Mouse (Mus musculus): Measurements from ENCODE around the gene Prss22. TPM values are rescaled to one million over a fixed set of nuclear protein-coding genes. Genes with fewer than 3 reads are reported as not detected.
A peak's percentile ranks its signal among the peaks of the same experiment; 100 is the strongest.

Prss22 gene
- polyA plus RNA-seq, 2 experiments, result not detected

- no peak overlapping the region for H3K4me3 ChIP-seq (ENCODE audit: insufficient read depth in 1 of 2, low read depth in 2 of 2, low read length in 2 of 2)
- no peaks in the 10 kb centered on the region for H3K9me3 ChIP-seq (ENCODE audit: control insufficient read depth, low read length)
- no peak overlapping the region for H3K27ac ChIP-seq
- ATAC-seq (ENCODE audit: insufficient read depth) (peak; percentile 68), DNase-seq (ENCODE audit: low read depth in 3 of 3, low spot score in 3 of 3) (peak; percentile 64 to 71 (median 67))
- WGBS (ENCODE audit: insufficient replicate concordance), result 7% methylated on average over 31 of the region's 31 CpGs
- H3K9ac ChIP-seq (replicated peaks), result no peak overlapping the region
- TF ChIP-seq CTCF (IDR thresholded peaks at IDR 0.05; ENCODE audit: low read depth), result peak; percentile 76
- TF ChIP-seq EP300 (IDR thresholded peaks at IDR 0.05; ENCODE audit: low read depth), result no peak
- no peak overlapping the region for H3K4me2 ChIP-seq (ENCODE audit: low read depth)
- H3K27me3 ChIP-seq (ENCODE audit: control insufficient read depth, insufficient read depth, low read length), result no peaks in the 10 kb centered on the region
- H3K4me1 ChIP-seq (replicated peaks; ENCODE audit: control insufficient read depth in 2 of 2, insufficient read depth in 2 of 2, low read length in 1 of 2), result 0 out of 4 replicates have a peak, but pooled peaks cover 0 to 2% of the 10 kb centered on the region in 2 experiments
- H3K36me3 ChIP-seq (replicated peaks; ENCODE audit: control insufficient read depth, insufficient read depth, low read depth), result no peaks in the 10 kb centered on the region
Observed at GRCm38 (mm10) chr17:23993559-23994428, 4.1 kb downstream of the Prss22 start.

- no peak overlapping the region for H3K4me3 ChIP-seq (ENCODE audit: insufficient read depth in 1 of 2, low read depth in 2 of 2, low read length in 2 of 2)
- DNase-seq (ENCODE audit: low read depth in 3 of 3, low spot score in 3 of 3) (no peak), ATAC-seq (ENCODE audit: insufficient read depth) (no peak)
- no peak overlapping the region for H3K27ac ChIP-seq
- TF ChIP-seq EP300 (IDR thresholded peaks at IDR 0.05; ENCODE audit: low read depth), result no peak
- no peak for TF ChIP-seq CTCF (IDR thresholded peaks at IDR 0.05; ENCODE audit: low read depth)
- H3K4me1 ChIP-seq (replicated peaks; ENCODE audit: control insufficient read depth in 2 of 2, insufficient read depth in 2 of 2, low read length in 1 of 2), result 0 out of 4 replicates have a peak, but pooled peaks cover 0 to 2% of the 10 kb centered on the region in 2 experiments
- no peaks in the 10 kb centered on the region for H3K27me3 ChIP-seq (ENCODE audit: control insufficient read depth, insufficient read depth, low read length)
- H3K9me3 ChIP-seq (ENCODE audit: control insufficient read depth, low read length), result no peaks in the 10 kb centered on the region
- H3K9ac ChIP-seq (replicated peaks), result no peak overlapping the region
- H3K36me3 ChIP-seq (replicated peaks; ENCODE audit: control insufficient read depth, insufficient read depth, low read depth), result no peaks in the 10 kb centered on the region
- WGBS (ENCODE audit: insufficient replicate concordance), result 57% methylated on average over 9 of the region's 9 CpGs
- peak overlapping the region; percentile 19; the same call in 1 of the 2 replicates for H3K4me2 ChIP-seq (ENCODE audit: low read depth)
Observed at GRCm38 (mm10) chr17:23992789-23993553, 4.9 kb downstream of the Prss22 start.

- DNase-seq (ENCODE audit: low read depth in 3 of 3, low spot score in 3 of 3) (no peak), ATAC-seq (ENCODE audit: insufficient read depth) (no peak)
- no peak for TF ChIP-seq EP300 (IDR thresholded peaks at IDR 0.05; ENCODE audit: low read depth)
- TF ChIP-seq CTCF (IDR thresholded peaks at IDR 0.05; ENCODE audit: low read depth), result no peak
- Histone ChIP-seq H3K27me3 (ENCODE audit: control insufficient read depth, insufficient read depth, low read length) (no peaks in the 10 kb centered on the region), H3K4me2 (ENCODE audit: low read depth) (no peak overlapping the region), H3K9me3 (ENCODE audit: control insufficient read depth, low read length) (no peaks in the 10 kb centered on the region), H3K4me3 (ENCODE audit: insufficient read depth in 1 of 2, low read depth in 2 of 2, low read length in 2 of 2) (no peak overlapping the region), H3K36me3 (replicated peaks; ENCODE audit: control insufficient read depth, insufficient read depth, low read depth) (no peaks in the 10 kb centered on the region), H3K27ac (no peak overlapping the region), H3K4me1 (replicated peaks; ENCODE audit: control insufficient read depth in 2 of 2, insufficient read depth in 2 of 2, low read length in 1 of 2) (0 out of 4 replicates have a peak, but pooled peaks cover 0 to 2% of the 10 kb centered on the region in 2 experiments), H3K9ac (replicated peaks) (no peak overlapping the region)
- WGBS (ENCODE audit: insufficient replicate concordance), result 38% methylated on average over 2 of the region's 2 CpGs
Observed at GRCm38 (mm10) chr17:23989802-23990201, 8.1 kb downstream of the Prss22 start.

- H3K9ac ChIP-seq (replicated peaks), result no peak overlapping the region
- no peak overlapping the region for H3K4me2 ChIP-seq (ENCODE audit: low read depth)
- H3K27me3 ChIP-seq (ENCODE audit: control insufficient read depth, insufficient read depth, low read length), result no peaks in the 10 kb centered on the region
- TF ChIP-seq CTCF (IDR thresholded peaks at IDR 0.05; ENCODE audit: low read depth), result no peak
- no peak for TF ChIP-seq EP300 (IDR thresholded peaks at IDR 0.05; ENCODE audit: low read depth)
- ATAC-seq (ENCODE audit: insufficient read depth), result no peak
- 64% methylated on average over 1 of the region's 1 CpGs for WGBS (ENCODE audit: insufficient replicate concordance)
- H3K4me1 ChIP-seq (replicated peaks; ENCODE audit: control insufficient read depth in 2 of 2, insufficient read depth in 2 of 2, low read length in 1 of 2), result peaks cover 0 to 3% of the 10 kb centered on the region in 2 experiments; a peak in 1 of 4 replicates
- no peaks in the 10 kb centered on the region for H3K36me3 ChIP-seq (replicated peaks; ENCODE audit: control insufficient read depth, insufficient read depth, low read depth)
- no peaks in the 10 kb centered on the region for H3K9me3 ChIP-seq (ENCODE audit: control insufficient read depth, low read length)
- H3K4me3 ChIP-seq (ENCODE audit: insufficient read depth in 1 of 2, low read depth in 2 of 2, low read length in 2 of 2), result no peak overlapping the region
- no peak for DNase-seq (ENCODE audit: low read depth in 3 of 3, low spot score in 3 of 3)
- no peak overlapping the region for H3K27ac ChIP-seq
Observed at GRCm38 (mm10) chr17:23984989-23985388, 12.9 kb downstream of the Prss22 start.

GRCm38 (mm10) chr17:23982912-23983311 is 15.0 kb downstream of the Prss22 start:
- H3K27ac ChIP-seq, result no peak overlapping the region
- DNase-seq (ENCODE audit: low read depth in 3 of 3, low spot score in 3 of 3), result no peak

More at GRCm38 (mm10) chr17:23982912-23983311, 15.0 kb downstream of the Prss22 start:
- Histone ChIP-seq H3K27me3 (ENCODE audit: control insufficient read depth, insufficient read depth, low read length) (no peaks in the 10 kb centered on the region), H3K36me3 (replicated peaks; ENCODE audit: control insufficient read depth, insufficient read depth, low read depth) (no peaks in the 10 kb centered on the region), H3K9ac (replicated peaks) (no peak overlapping the region), H3K4me3 (ENCODE audit: insufficient read depth in 1 of 2, low read depth in 2 of 2, low read length in 2 of 2) (no peak overlapping the region), H3K9me3 (ENCODE audit: control insufficient read depth, low read length) (no peaks in the 10 kb centered on the region), H3K4me2 (ENCODE audit: low read depth) (no peak overlapping the region), H3K4me1 (replicated peaks; ENCODE audit: control insufficient read depth in 2 of 2, insufficient read depth in 2 of 2, low read length in 1 of 2) (peaks cover 0 to 3% of the 10 kb centered on the region in 2 experiments; a peak in 1 of 4 replicates)
- no peak for TF ChIP-seq CTCF (IDR thresholded peaks at IDR 0.05; ENCODE audit: low read depth)
- TF ChIP-seq EP300 (IDR thresholded peaks at IDR 0.05; ENCODE audit: low read depth), result no peak
- ATAC-seq (ENCODE audit: insufficient read depth), result no peak
- WGBS (ENCODE audit: insufficient replicate concordance), result 34% methylated on average over 4 of the region's 4 CpGs

Data from liver, embryonic 14.5 days (tissue).